Mouse (Mus musculus) brown adipose tissue, adult 24 weeks (tissue): ENCODE results near the gene Gabpb2. TPM values are rescaled to one million over a fixed set of nuclear protein-coding genes. Genes with fewer than 3 reads are reported as not detected.

Experiments
- H3K27ac ChIP-seq: fragments of 200-500 bp; replicated peaks from 2 replicates; pipeline ENCODE4 v1.5.1; 2012; ENCODE audit warnings: low read depth, mild to moderate bottlenecking, low read length
- H3K4me1 ChIP-seq: fragments of 200-500 bp; 2 replicates; pipeline ENCODE4 v1.6.1; 2012; ENCODE audit warnings: low read length, mixed read lengths; ENCODE audit not compliant: control insufficient read depth, insufficient read depth, insufficient read length
- H3K4me3 ChIP-seq: fragments of 200-500 bp; 2 replicates; pipeline ENCODE4 v1.5.1; 2012; ENCODE audit warnings: low read depth, mild to moderate bottlenecking, low read length, moderate library complexity; ENCODE audit not compliant: insufficient read depth
- polyA plus RNA-seq: library from polyadenylated mRNA; stranded (reverse); fragments of >200 nt; gene quantifications from 2 replicates; pipeline ENCODE4 v1.2.4, GENCODE M21; 2012; ENCODE audit not compliant: missing spikeins, insufficient read depth, insufficient read length

The Gabpb2 gene
- polyA plus RNA-seq, 1 experiment = 12.2 TPM

- no peaks in the 10 kb centered on the region for H3K4me1 ChIP-seq
- no peak overlapping the region for H3K4me3 ChIP-seq
- H3K27ac ChIP-seq = no peak overlapping the region
Measured at GRCm38 (mm10) chr3:95184796-95185577, 32.7 kb downstream of the Gabpb2 start.

DNA sequence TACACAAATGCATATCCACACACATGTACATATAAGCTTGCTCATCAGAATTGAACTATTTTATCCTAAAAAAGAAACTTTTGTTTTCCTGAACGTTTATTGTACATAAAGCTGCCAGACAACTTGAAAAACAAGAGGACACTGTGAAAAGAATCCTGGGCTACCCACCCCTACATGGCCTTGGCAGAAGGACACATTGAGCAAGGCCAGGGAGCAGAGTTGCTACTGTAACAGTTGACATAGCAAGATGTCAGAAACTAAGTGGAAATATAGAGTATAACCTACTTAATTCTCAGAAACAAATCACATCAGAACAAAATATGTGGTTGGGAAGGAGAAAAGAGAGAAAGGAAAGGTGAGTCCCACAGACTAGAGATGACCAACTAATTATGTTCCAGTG, 35.9 kb downstream of the Gabpb2 start:
- H3K4me1 ChIP-seq = no peaks in the 10 kb centered on the region
- no peak overlapping the region for H3K4me3 ChIP-seq
- H3K27ac ChIP-seq = no peak overlapping the region

DNA sequence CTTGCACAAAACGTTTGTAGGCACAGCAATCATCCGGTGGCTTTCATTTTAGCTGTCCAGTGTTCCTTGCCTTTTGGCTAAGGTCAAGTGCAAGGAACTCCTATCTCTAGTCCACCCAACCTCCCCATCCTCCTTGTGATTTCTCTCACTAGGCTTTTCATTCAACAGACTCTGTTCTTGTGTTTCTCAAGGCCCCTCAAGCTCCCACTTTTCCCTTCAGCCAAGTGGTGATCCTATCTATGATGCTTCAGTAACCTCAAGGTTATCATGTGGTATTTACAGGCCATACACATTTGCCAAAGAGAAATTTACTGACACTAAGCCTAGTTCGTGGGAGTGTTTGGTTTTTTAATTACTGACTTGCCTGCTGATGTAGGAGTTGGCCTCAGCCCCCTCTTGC, 37.8 kb downstream of the Gabpb2 start:
- no peak overlapping the region for H3K4me3 ChIP-seq
- no peaks in the 10 kb centered on the region for H3K4me1 ChIP-seq
- H3K27ac ChIP-seq = no peak overlapping the region

- H3K4me1 ChIP-seq = 0 out of 2 replicates have a peak, but pooled peaks cover 2% of the 10 kb centered on the region
- no peak overlapping the region for H3K27ac ChIP-seq
- no peak overlapping the region for H3K4me3 ChIP-seq
Measured at GRCm38 (mm10) chr3:95178948-95179347, 38.8 kb downstream of the Gabpb2 start.

- Histone ChIP-seq H3K4me1 (0 out of 2 replicates have a peak, but pooled peaks cover 3% of the 10 kb centered on the region), H3K4me3 (no peak overlapping the region), H3K27ac (no peak overlapping the region)
Measured at GRCm38 (mm10) chr3:95177583-95177982, 40.1 kb downstream of the Gabpb2 start.

DNA sequence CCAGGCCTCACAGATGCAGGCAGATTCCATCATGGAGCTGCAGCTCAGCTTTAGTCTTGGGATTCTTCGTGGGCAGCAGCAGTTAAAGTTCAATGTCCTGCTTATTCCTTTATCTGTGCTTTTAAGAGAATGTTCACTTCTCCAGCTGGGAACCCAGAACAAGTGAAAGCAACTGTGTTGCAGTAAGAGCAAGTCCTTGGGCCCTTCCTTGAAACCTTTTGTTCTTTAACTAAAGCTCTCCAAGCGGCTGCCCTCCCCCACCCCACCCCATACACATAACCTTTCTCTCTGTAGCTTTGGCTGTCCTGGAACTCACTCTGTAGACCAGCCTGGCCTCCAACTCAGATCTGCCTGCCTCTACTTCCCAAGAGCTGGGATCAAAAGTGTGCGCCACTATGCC, 41.2 kb downstream of the Gabpb2 start:
- Histone ChIP-seq H3K4me3 (no peak overlapping the region), H3K27ac (no peak overlapping the region), H3K4me1 (0 out of 2 replicates have a peak, but pooled peaks cover 3% of the 10 kb centered on the region)

GRCm38 (mm10) chr3:95174011-95174592, 43.6 kb downstream of the Gabpb2 start:
- Histone ChIP-seq H3K27ac (no peak overlapping the region), H3K4me3 (peak overlapping the region; percentile 53), H3K4me1 (0 out of 2 replicates have a peak, but pooled peaks cover 3% of the 10 kb centered on the region)

- H3K27ac ChIP-seq = no peak overlapping the region
- 0 out of 2 replicates have a peak, but pooled peaks cover 3% of the 10 kb centered on the region for H3K4me1 ChIP-seq
Measured at GRCm38 (mm10) chr3:95173256-95173949, 44.3 kb downstream of the Gabpb2 start.

GRCm38 (mm10) chr3:95172526-95173255, 45.0 kb downstream of the Gabpb2 start:
- Histone ChIP-seq H3K27ac (no peak overlapping the region), H3K4me3 (peak overlapping the region; percentile 53; the same call in 1 of the 2 replicates), H3K4me1 (0 out of 2 replicates have a peak, but pooled peaks cover 3% of the 10 kb centered on the region)

More at GRCm38 (mm10) chr3:95173256-95173949, 44.3 kb downstream of the Gabpb2 start:
- peak overlapping the region; percentile 53 for H3K4me3 ChIP-seq

- Histone ChIP-seq H3K4me3 (no peak overlapping the region), H3K4me1 (0 out of 2 replicates have a peak, but pooled peaks cover 3% of the 10 kb centered on the region), H3K27ac (no peak overlapping the region)
Measured at GRCm38 (mm10) chr3:95171105-95171504, 46.6 kb downstream of the Gabpb2 start.

DNA sequence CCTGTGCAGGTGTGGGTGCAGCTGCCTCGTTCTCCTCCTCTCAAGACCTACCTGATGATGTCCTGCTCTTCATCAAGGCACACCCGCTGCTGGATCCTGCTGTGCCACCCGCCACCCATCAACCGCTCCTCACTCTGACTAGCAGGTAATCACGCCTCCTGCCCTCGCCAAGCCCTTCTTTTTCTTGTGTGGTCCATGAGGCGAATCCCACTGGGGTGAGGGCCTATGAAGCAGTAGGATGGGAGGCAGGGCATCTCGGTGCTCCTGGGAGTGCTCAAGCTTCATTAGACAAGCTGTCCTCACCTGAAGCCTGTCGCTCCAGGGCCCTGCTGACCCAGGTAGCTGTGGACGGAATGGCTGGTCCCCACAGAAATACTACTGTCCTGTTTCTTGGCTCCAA, 47.7 kb downstream of the Gabpb2 start:
- Histone ChIP-seq H3K27ac (no peak overlapping the region), H3K4me3 (no peak overlapping the region)

GRCm38 (mm10) chr3:95164840-95165239, 52.9 kb downstream of the Gabpb2 start:
- peaks cover 4% of the 10 kb centered on the region; the same call in 1 of the 2 replicates for H3K4me1 ChIP-seq
- H3K4me3 ChIP-seq = no peak overlapping the region
- no peak overlapping the region for H3K27ac ChIP-seq

More for the DNA sequence above, 47.7 kb downstream of the Gabpb2 start:
- 0 out of 2 replicates have a peak, but pooled peaks cover 3% of the 10 kb centered on the region for H3K4me1 ChIP-seq

GRCm38 (mm10) chr3:95164256-95164550, 53.5 kb downstream of the Gabpb2 start:
- peaks cover 4% of the 10 kb centered on the region; the same call in 1 of the 2 replicates for H3K4me1 ChIP-seq
- H3K4me3 ChIP-seq = no peak overlapping the region
- H3K27ac ChIP-seq = no peak overlapping the region

GRCm38 (mm10) chr3:95163419-95164255, 54.1 kb downstream of the Gabpb2 start:
- Histone ChIP-seq H3K4me1 (peaks cover 4% of the 10 kb centered on the region; the same call in 1 of the 2 replicates), H3K27ac (no peak overlapping the region), H3K4me3 (no peak overlapping the region)
